ENCODE assay signal across 14 mouse cellular contexts in the genomic region with DNA sequence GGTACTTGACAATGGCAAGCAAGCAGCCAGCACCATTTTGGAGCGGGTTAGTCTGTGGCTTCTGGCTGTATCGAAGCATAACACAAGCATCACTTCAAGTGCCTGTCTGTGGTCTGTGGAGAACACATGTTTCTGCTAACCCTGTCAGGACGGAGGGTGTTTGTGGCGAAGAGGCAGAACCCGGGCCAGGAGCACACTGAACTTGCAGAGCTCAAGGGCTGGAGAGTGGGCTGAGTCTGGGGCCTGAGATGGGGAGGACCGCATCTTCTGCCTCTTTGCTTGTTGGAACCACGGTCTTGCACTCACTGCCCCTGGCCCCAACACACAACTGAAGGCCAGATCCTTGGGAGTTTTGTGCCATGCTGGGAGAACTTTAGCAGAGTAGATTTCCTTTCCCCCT. TPM values are rescaled to one million over a fixed set of nuclear protein-coding genes. Genes with fewer than 3 reads are reported as not detected.
DNase-seq lines count a peak whose midpoint lies in the region; ATAC-seq and TF ChIP-seq lines count a peak whose summit lies in the region.
"Had no signal": no experiment of that assay in that cellular context is flagged by ENCODE, and none has a peak within 500 bp of the region (broad histone marks: within the 10 kb centered on the region; RNA-seq: fewer than 3 reads in every experiment).

No protein-coding gene starts in this region.

- TF ChIP-seq RAD21 in MEL (IDR thresholded peaks at IDR 0.05; ENCODE audit: low read depth, low read length), result no peak

- TF ChIP-seq EP300 in MEL (IDR thresholded peaks at IDR 0.05; ENCODE audit: low read depth in 1 of 2, low read length in 2 of 2), result no peak

- no peaks in the 10 kb centered on the region for H3K79me2 ChIP-seq in MEL (ENCODE audit: control insufficient read depth, insufficient read depth, low read length, poor library complexity)

- H3K27ac ChIP-seq in lung, embryonic 14.5 days (ENCODE audit: low read depth), result peak overlapping the region; percentile 42; the same call in 1 of the 2 replicates
- peak overlapping the region; percentile 70 for H3K27ac ChIP-seq in MEL (ENCODE audit: control insufficient read depth, low read depth, low read length)
- H3K27ac ChIP-seq in liver, embryonic 16.5 days (ENCODE audit: low read length), result peak overlapping the region; percentile 97
- no peak overlapping the region for H3K27ac ChIP-seq in midbrain, postnatal 0 days (ENCODE audit: low read depth, low read length)

- no peak overlapping the region for H3K4me3 ChIP-seq in lung, embryonic 14.5 days (ENCODE audit: low read depth, low read length)
- H3K4me3 ChIP-seq in lung, adult 2 months (replicated peaks; ENCODE audit: extremely low read depth, low read depth, low read length), result no peak overlapping the region
- peak overlapping the region; percentile 12 to 28; a peak in 2 of 4 replicates for H3K4me3 ChIP-seq in MEL (ENCODE audit: control insufficient read depth in 1 of 2, insufficient read depth in 1 of 2, low read depth in 2 of 2, low read length in 2 of 2)
- no peak overlapping the region for H3K4me3 ChIP-seq in liver, embryonic 16.5 days (ENCODE audit: low read depth, low read length)
- no peak overlapping the region for H3K4me3 ChIP-seq in midbrain, postnatal 0 days (ENCODE audit: low read depth, low read length)
- H3K4me3 ChIP-seq: megakaryocyte, embryonic 14.5 days had no signal

- TF ChIP-seq POLR2A in lung, adult 2 months (IDR thresholded peaks at IDR 0.05; ENCODE audit: borderline replicate concordance, extremely low read depth, low read depth, low read length), result no peak
- no peak for TF ChIP-seq POLR2A in MEL (IDR thresholded peaks at IDR 0.05; ENCODE audit: control insufficient read depth in 1 of 2, insufficient read depth in 1 of 2, low read depth in 1 of 2, low read length in 2 of 2, poor library complexity in 1 of 2)

- TF ChIP-seq CTCF in lung, embryonic 14.5 days (IDR thresholded peaks at IDR 0.05; ENCODE audit: low read depth), result no peak
- no peak for TF ChIP-seq CTCF in lung, adult 2 months (IDR thresholded peaks at IDR 0.05; ENCODE audit: insufficient read depth, low read length)
- TF ChIP-seq CTCF in MEL (IDR thresholded peaks at IDR 0.05 in 2 of 3, conservative IDR thresholded peaks at IDR 0.05 in 1 of 3; ENCODE audit: control insufficient read depth in 1 of 3, insufficient read depth in 1 of 3, low read depth in 2 of 3, low read length in 3 of 3, poor library complexity in 1 of 3, severe bottlenecking in 1 of 3), result no peak
- TF ChIP-seq CTCF in midbrain, postnatal 0 days (IDR thresholded peaks at IDR 0.05), result no peak

- WGBS in lung, embryonic 14.5 days, result 48% methylated on average over 7 of the region's 7 CpGs
- 59% methylated on average over 7 of the region's 7 CpGs for WGBS in lung, adult 2 months
- WGBS in liver, embryonic 16.5 days (ENCODE audit: insufficient replicate concordance), result 28% methylated on average over 7 of the region's 7 CpGs
- 88% methylated on average over 7 of the region's 7 CpGs for WGBS in midbrain, postnatal 0 days

- H3K27me3 ChIP-seq in lung, embryonic 14.5 days (ENCODE audit: insufficient read depth, low read length), result no peaks in the 10 kb centered on the region
- H3K27me3 ChIP-seq in MEL (ENCODE audit: control insufficient read depth in 1 of 2, insufficient read depth in 2 of 2, low read length in 2 of 2), result no peaks in the 10 kb centered on the region
- H3K27me3 ChIP-seq in liver, embryonic 16.5 days (ENCODE audit: control insufficient read depth, insufficient read depth, low read depth, low read length), result no peaks in the 10 kb centered on the region
- H3K27me3 ChIP-seq in midbrain, postnatal 0 days (ENCODE audit: insufficient read depth, low read length), result no peaks in the 10 kb centered on the region
- H3K27me3 ChIP-seq: megakaryocyte, embryonic 14.5 days had no signal

- H3K4me1 ChIP-seq in lung, embryonic 14.5 days (ENCODE audit: insufficient read depth), result 0 out of 2 replicates have a peak, but pooled peaks cover 9% of the 10 kb centered on the region
- H3K4me1 ChIP-seq in lung, adult 2 months (ENCODE audit: control insufficient read depth, insufficient read depth, low read length), result no peaks in the 10 kb centered on the region
- H3K4me1 ChIP-seq in MEL (ENCODE audit: control insufficient read depth in 1 of 2, insufficient read depth in 2 of 2, low read length in 2 of 2), result peaks cover 15 to 28% of the 10 kb centered on the region in 2 experiments
- peaks cover 35% of the 10 kb centered on the region for H3K4me1 ChIP-seq in liver, embryonic 16.5 days (ENCODE audit: control insufficient read depth, low read depth, low read length)
- H3K4me1 ChIP-seq in midbrain, postnatal 0 days (ENCODE audit: insufficient read depth, low read length), result no peaks in the 10 kb centered on the region

- ATAC-seq in lung, embryonic 14.5 days (ENCODE audit: insufficient read depth), result no peak
- ATAC-seq in granulocyte monocyte progenitor cell, adult 5-6 weeks (replicated peaks; ENCODE audit: poor library complexity, severe bottlenecking), result peak; percentile 15; the same call in 1 of the 2 replicates
- peak; percentile 56 for ATAC-seq in liver, embryonic 16.5 days (ENCODE audit: low read depth)
- no peak for ATAC-seq in midbrain, postnatal 0 days (ENCODE audit: low FRiP score)
- ATAC-seq: forebrain, embryonic 16.5 days had no signal

- H3K36me3 ChIP-seq in lung, embryonic 14.5 days (ENCODE audit: insufficient read depth), result no peaks in the 10 kb centered on the region
- H3K36me3 ChIP-seq in MEL (ENCODE audit: control insufficient read depth in 1 of 2, insufficient read depth in 2 of 2, low read length in 2 of 2), result peaks cover 0 to 31% of the 10 kb centered on the region in 2 experiments; a peak in 2 of 4 replicates
- no peaks in the 10 kb centered on the region for H3K36me3 ChIP-seq in liver, embryonic 16.5 days (ENCODE audit: control insufficient read depth, insufficient read depth)
- no peaks in the 10 kb centered on the region for H3K36me3 ChIP-seq in midbrain, postnatal 0 days (ENCODE audit: insufficient read depth, low read length)

- H3K4me2 ChIP-seq in lung, embryonic 14.5 days, result no peak overlapping the region
- peak overlapping the region; percentile 45 for H3K4me2 ChIP-seq in liver, embryonic 16.5 days (ENCODE audit: low read depth, low read length)
- no peak overlapping the region for H3K4me2 ChIP-seq in midbrain, postnatal 0 days (ENCODE audit: low read depth, low read length, poor library complexity, severe bottlenecking)

- no peak overlapping the region for H3K9ac ChIP-seq in lung, embryonic 14.5 days
- H3K9ac ChIP-seq in MEL (ENCODE audit: control insufficient read depth, low read depth, low read length, poor library complexity, severe bottlenecking), result peak overlapping the region; percentile 16
- H3K9ac ChIP-seq in liver, embryonic 16.5 days (ENCODE audit: low read depth, low read length), result peak overlapping the region; percentile 63
- H3K9ac ChIP-seq in midbrain, postnatal 0 days (replicated peaks; ENCODE audit: low read length, poor library complexity, severe bottlenecking), result no peak overlapping the region

- no peaks in the 10 kb centered on the region for H3K9me3 ChIP-seq in lung, embryonic 14.5 days (ENCODE audit: low read depth, low read length)
- H3K9me3 ChIP-seq in MEL (replicated peaks; ENCODE audit: insufficient read depth, low read length), result no peaks in the 10 kb centered on the region
- no peaks in the 10 kb centered on the region for H3K9me3 ChIP-seq in liver, embryonic 16.5 days (replicated peaks; ENCODE audit: control insufficient read depth, low read length)
- no peaks in the 10 kb centered on the region for H3K9me3 ChIP-seq in midbrain, postnatal 0 days (ENCODE audit: low read length)
- H3K9me3 ChIP-seq: megakaryocyte, embryonic 14.5 days had no signal

- DNase-seq in lung, embryonic 14.5 days, result peak; percentile 51
- DNase-seq in lung, adult 2 months, result no peak
- peak; percentile 76 for DNase-seq in MEL (ENCODE audit: low read depth, low spot score)
- no peak for DNase-seq in testis, postnatal 10 days (ENCODE audit: low spot score)
- DNase-seq in midbrain, postnatal 0 days (ENCODE audit: low spot score), result no peak
- DNase-seq: adrenal gland, postnatal 25 days; cerebellum, adult 11-12 months; embryo, embryonic 11 days; kidney, adult 11 months; thymus, postnatal 25 days had no signal

TF ChIP-seq in MEL, 35 proteins besides CTCF, POLR2A, EP300 and RAD21:
- TF ChIP-seq ETS1 (IDR thresholded peaks at IDR 0.05; ENCODE audit: low read depth, low read length), result no peak

RNA-seq across cellular contexts. Expression of a gene that starts 20.2 kb away (rescaled TPM):
- 7.9 and 9.8 TPM in 2 replicates for polyA plus RNA-seq in lung, embryonic 14.5 days (2014; fragmentation: Nextera tagmentation; extraction: Ambion mirVana)
- polyA plus RNA-seq in lung, adult 2 months (2012; rRNA removed), result 17.7 and 28.9 TPM in 2 replicates
- total RNA-seq in MEL (2012; rRNA removed), result 0.56 and 0.62 TPM in 2 replicates
- polyA plus RNA-seq in MEL (2012; ENCODE audit: insufficient read depth in 1 of 2, insufficient read length in 2 of 2, low read depth in 1 of 2, low replicate concordance in 2 of 2, missing spikeins in 1 of 2), result 1 to 10 TPM in 1 of 2 experiments, not detected in 1; 2.4 TPM
- total RNA-seq in granulocyte monocyte progenitor cell, adult 5-6 weeks (2014; fragmentation: Nextera tagmentation), result 9.0 and 11.5 TPM in 2 replicates
- total RNA-seq in granulocyte monocyte progenitor cell, adult 5-6 weeks (2017), result 1.5 and 3.7 TPM in 2 replicates
- 5.2 and 6.3 TPM in 2 replicates for polyA plus RNA-seq in liver, embryonic 16.5 days (2015; fragmentation: Nextera tagmentation; extraction: Ambion mirVana)
- total RNA-seq in midbrain, postnatal 0 days (2014; rRNA removed), result 8.8 and 24.0 TPM in 2 replicates
- 12.3 and 18.4 TPM in 2 replicates for polyA plus RNA-seq in midbrain, postnatal 0 days (2015; fragmentation: Nextera tagmentation; extraction: Ambion mirVana)

RNA-seq across cellular contexts. Expression of a gene that starts 34.5 kb away (rescaled TPM):
- polyA plus RNA-seq in lung, embryonic 14.5 days (2014; fragmentation: Nextera tagmentation; extraction: Ambion mirVana), result 18.8 and 19.9 TPM in 2 replicates
- polyA plus RNA-seq in lung, adult 2 months (2012; rRNA removed), result 16.1 and 16.7 TPM in 2 replicates
- not detected in 2 replicates for total RNA-seq in MEL (2012; rRNA removed)
- not detected for polyA plus RNA-seq in MEL (2012; ENCODE audit: insufficient read depth in 1 of 2, insufficient read length in 2 of 2, low read depth in 1 of 2, low replicate concordance in 2 of 2, missing spikeins in 1 of 2)
- total RNA-seq in granulocyte monocyte progenitor cell, adult 5-6 weeks (2014; fragmentation: Nextera tagmentation), result not detected in 2 replicates
- total RNA-seq in granulocyte monocyte progenitor cell, adult 5-6 weeks (2017), result 0.90 and 1.1 TPM in 2 replicates
- polyA plus RNA-seq in liver, embryonic 16.5 days (2015; fragmentation: Nextera tagmentation; extraction: Ambion mirVana), result 3.3 and 3.4 TPM in 2 replicates
- 5.9 and 6.1 TPM in 2 replicates for total RNA-seq in midbrain, postnatal 0 days (2014; rRNA removed)
- polyA plus RNA-seq in midbrain, postnatal 0 days (2015; fragmentation: Nextera tagmentation; extraction: Ambion mirVana), result 3.1 and 3.5 TPM in 2 replicates

Comparison
In these comparisons a context has a peak if more than half of its experiments do, and no peak if none do; other contexts are left out.
1. DNase-seq: peak in lung, embryonic 14.5 days (single experiment) and MEL (single experiment); none in lung, adult 2 months (single experiment), testis, postnatal 10 days (single experiment) and midbrain, postnatal 0 days (single experiment).
2. ATAC-seq: peak in granulocyte monocyte progenitor cell, adult 5-6 weeks (single experiment) and liver, embryonic 16.5 days (single experiment); none in lung, embryonic 14.5 days (single experiment) and midbrain, postnatal 0 days (single experiment).
3. H3K4me3 ChIP-seq: peak in MEL (2 of 2); none in lung, embryonic 14.5 days (single experiment), lung, adult 2 months (single experiment), liver, embryonic 16.5 days (single experiment) and midbrain, postnatal 0 days (single experiment).
4. H3K9ac ChIP-seq: peak in MEL (single experiment) and liver, embryonic 16.5 days (single experiment); none in lung, embryonic 14.5 days (single experiment) and midbrain, postnatal 0 days (single experiment).